Mouse (Mus musculus): ENCODE data around the gene Hoxd10. TPM values are rescaled to one million over a fixed set of nuclear protein-coding genes. Genes with fewer than 3 reads are reported as not detected.

The Hoxd10 gene
- total RNA-seq, 2 experiments from 2014 or later: not detected

GRCm38 (mm10) chr2:74677106-74677505 is 14.6 kb upstream of the Hoxd10 start:
- DNase-seq (ENCODE audit: low spot score): no peak
- intact Hi-C loops (cut with DNase I): no loop called here

GRCm38 (mm10) chr2:74678891-74679595 is 12.7 kb upstream of the Hoxd10 start, which contains the start of gene Hoxd11:
Hoxd11 (plus strand) TSS chr2:74679557.
- DNase-seq (ENCODE audit: low spot score): no peak
- intact Hi-C loops (cut with DNase I): no loop called here

GRCm38 (mm10) chr2:74679596-74679971 is 12.1 kb upstream of the Hoxd10 start:
- DNase-seq (ENCODE audit: low spot score): no peak
- intact Hi-C loops (cut with DNase I): no loop called here

GRCm38 (mm10) chr2:74679980-74680379 is 11.7 kb upstream of the Hoxd10 start:
- intact Hi-C loops (cut with DNase I): no loop called here
- no peak for DNase-seq (ENCODE audit: low spot score)

GRCm38 (mm10) chr2:74680561-74681398 is 10.9 kb upstream of the Hoxd10 start:
- no peak for DNase-seq (ENCODE audit: low spot score)
- intact Hi-C loops (cut with DNase I): no loop called here

- DNase-seq (ENCODE audit: low spot score): no peak
Measured at GRCm38 (mm10) chr2:74681594-74682531, 9.9 kb upstream of the Hoxd10 start.

GRCm38 (mm10) chr2:74682796-74683195 is 8.9 kb upstream of the Hoxd10 start:
- DNase-seq (ENCODE audit: low spot score): no peak
- intact Hi-C loops (cut with DNase I): no loop called here

More at GRCm38 (mm10) chr2:74681594-74682531, 9.9 kb upstream of the Hoxd10 start:
- intact Hi-C loops (cut with DNase I): no loop called here

- intact Hi-C loops (cut with DNase I): no loop called here
Measured at GRCm38 (mm10) chr2:74683471-74683951, 8.2 kb upstream of the Hoxd10 start.

GRCm38 (mm10) chr2:74684106-74684505 is 7.6 kb upstream of the Hoxd10 start:
- no peak for DNase-seq (ENCODE audit: low spot score)
- intact Hi-C loops (cut with DNase I): no loop called here

More at GRCm38 (mm10) chr2:74683471-74683951, 8.2 kb upstream of the Hoxd10 start:
- no peak for DNase-seq (ENCODE audit: low spot score)

- no peak for DNase-seq (ENCODE audit: low spot score)
- intact Hi-C loops (cut with DNase I): no loop called here
Measured at GRCm38 (mm10) chr2:74685059-74685603, 6.6 kb upstream of the Hoxd10 start.

GRCm38 (mm10) chr2:74686301-74686987 is 5.3 kb upstream of the Hoxd10 start:
- intact Hi-C loops (cut with DNase I): no loop called here
- no peak for DNase-seq (ENCODE audit: low spot score)

GRCm38 (mm10) chr2:74686988-74687697 is 4.6 kb upstream of the Hoxd10 start:
- intact Hi-C loops (cut with DNase I): no loop called here

GRCm38 (mm10) chr2:74687698-74688555 is 3.8 kb upstream of the Hoxd10 start:
- intact Hi-C loops (cut with DNase I): no loop called here

More at GRCm38 (mm10) chr2:74686988-74687697, 4.6 kb upstream of the Hoxd10 start:
- no peak for DNase-seq (ENCODE audit: low spot score)

GRCm38 (mm10) chr2:74688795-74689573 is 2.7 kb upstream of the Hoxd10 start:
- intact Hi-C loops (cut with DNase I): no loop called here
- DNase-seq (ENCODE audit: low spot score): no peak

More at GRCm38 (mm10) chr2:74687698-74688555, 3.8 kb upstream of the Hoxd10 start:
- DNase-seq (ENCODE audit: low spot score): no peak

- intact Hi-C loops (cut with DNase I): loop anchor here (5.0 kb wide), 1 partner anchor 37 kb away; no protein-coding TSS in a partner anchor
- DNase-seq (ENCODE audit: low spot score): no peak
Measured at GRCm38 (mm10) chr2:74689574-74690337, 2.0 kb upstream of the Hoxd10 start.

- intact Hi-C loops (cut with DNase I): loop anchor here (5.0 kb wide), 1 partner anchor 38 kb away; no protein-coding TSS in a partner anchor
- no peak for DNase-seq (ENCODE audit: low spot score)
Measured at GRCm38 (mm10) chr2:74690338-74690716, 1.4 kb upstream of the Hoxd10 start.
